Mouse (Mus musculus): Measurements from ENCODE around the gene Prg3. TPM values are rescaled to one million over a fixed set of nuclear protein-coding genes. Genes with fewer than 3 reads are reported as not detected.

The Prg3 gene
- total RNA-seq, 1 experiment from 2014 or later = not detected

Other genes starting within 250 kb of the Prg3 start
- gene Gm19426, start 244.6 kb upstream of the Prg3 start, total RNA-seq (2021) = 3.9 and 4.2 TPM in 2 replicates
- gene Serping1, start 212.8 kb upstream of the Prg3 start, total RNA-seq (2021) = 31.8 and 33.5 TPM in 2 replicates
- 16.9 and 19.9 TPM in 2 replicates for gene Ube2l6, start 189.4 kb upstream of the Prg3 start, total RNA-seq (2021)
- gene Smtnl1, start 165.6 kb upstream of the Prg3 start, total RNA-seq (2021) = not detected in 2 replicates
- 40.4 and 43.8 TPM in 2 replicates for gene Timm10, start 161.2 kb upstream of the Prg3 start, total RNA-seq (2021)
- 2.4 and 4.3 TPM in 2 replicates for gene Slc43a1, start 149.4 kb upstream of the Prg3 start, total RNA-seq (2021)
- 1.2 TPM in 2 replicates for gene Rtn4rl2, start 101.5 kb upstream of the Prg3 start, total RNA-seq (2021)
- gene Slc43a3, start 51.6 kb upstream of the Prg3 start, total RNA-seq (2021) = 54.7 and 55.7 TPM in 2 replicates
- not detected in 2 replicates for gene Prg2, start 7.8 kb upstream of the Prg3 start, total RNA-seq (2021)
- 132 and 136 TPM in 2 replicates for gene Ssrp1, start 49.0 kb downstream of the Prg3 start, total RNA-seq (2021)
- 0.76 and 2.2 TPM in 2 replicates for gene P2rx3, start 49.2 kb downstream of the Prg3 start, total RNA-seq (2021)
- gene Tnks1bp1, start 59.8 kb downstream of the Prg3 start, total RNA-seq (2021) = 80.1 and 137 TPM in 2 replicates
- 45.1 and 46.7 TPM in 2 replicates for gene Aplnr, start 148.0 kb downstream of the Prg3 start, total RNA-seq (2021)
- 15.8 and 19.7 TPM in 2 replicates for gene Lrrc55, start 209.0 kb downstream of the Prg3 start, total RNA-seq (2021)